Mouse (Mus musculus) left cerebral cortex, postnatal 10 days (tissue): ENCODE measurements around the gene Hfe2. TPM values are rescaled to one million over a fixed set of nuclear protein-coding genes. Genes with fewer than 3 reads are reported as not detected.

Source experiments
- DNase-seq, 2 experiments: peaks; one replicate each; pipeline ENCODE4 v3.0.0; 2021 to 2022; ENCODE audit warnings: low spot score in 2 of 2, mixed read lengths in 1 of 2; ENCODE audit errors: extremely low spot score in 1 of 2
- intact Hi-C: fragments of 180-260 bp; cut with DNase I; formaldehyde crosslinking; loops from one replicate; pipeline ENCODE4 v1.15.1; 2025
- total RNA-seq, 2 experiments: library from RNA; stranded (reverse); gene quantifications; 2 replicates each; pipeline ENCODE4 v1.2.3; 2021

The Hfe2 gene
- total RNA-seq, 2 experiments from 2014 or later = 0.39 to 0.57 TPM

GRCm38 (mm10) chr3:96564633-96565032 lies 39.7 kb downstream of the Hfe2 start:
- intact Hi-C loops = no loop called here
- no peak for DNase-seq

GRCm38 (mm10) chr3:96565105-96565504 lies 40.1 kb downstream of the Hfe2 start:
- no peak for DNase-seq
- intact Hi-C loops = no loop called here

- DNase-seq = no peak
- intact Hi-C loops = no loop called here
These were observed 41.9 kb downstream of the Hfe2 start for GRCm38 (mm10) chr3:96566661-96567450.

DNA sequence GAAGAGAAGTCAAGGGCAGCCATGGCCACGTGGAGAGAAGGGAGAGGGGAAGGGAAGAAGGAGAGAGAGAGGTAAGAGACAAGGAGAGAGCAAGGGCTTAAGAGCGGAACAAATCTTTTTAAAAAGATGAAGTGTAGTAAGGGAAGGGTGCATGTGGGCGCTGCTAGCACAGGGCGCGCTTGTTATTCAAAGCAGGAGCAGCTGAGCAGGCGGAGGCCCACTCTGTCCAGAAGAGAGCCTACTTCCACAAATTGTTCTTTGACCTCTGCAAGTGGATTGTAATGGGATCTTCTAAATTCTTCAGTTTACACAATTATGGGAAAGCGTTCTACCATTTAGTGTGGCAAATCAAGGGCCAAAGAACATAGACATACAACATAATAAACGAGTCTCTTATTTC lies 43.6 kb downstream of the Hfe2 start:
- DNase-seq = no peak
- intact Hi-C loops = no loop called here

DNA sequence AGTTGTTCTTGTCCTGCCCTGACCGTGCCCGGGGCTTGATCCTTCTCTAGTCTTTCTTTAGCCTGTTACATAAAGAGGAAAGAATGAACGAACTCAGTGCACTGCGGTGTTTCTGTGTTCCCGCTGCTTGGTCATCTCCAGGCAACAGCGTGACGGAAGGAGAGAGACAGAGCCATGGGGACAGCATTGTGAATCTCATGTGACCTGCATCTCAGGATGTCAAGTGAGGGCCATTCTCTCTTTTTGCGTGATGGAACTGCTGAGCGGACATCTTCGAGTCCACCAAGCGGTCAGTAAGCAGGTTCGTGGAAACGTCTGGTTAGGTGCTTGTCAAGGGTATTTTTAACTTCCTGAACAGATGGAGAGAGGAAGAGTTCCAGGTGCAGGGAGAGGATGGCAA lies 44.5 kb downstream of the Hfe2 start:
- intact Hi-C loops = no loop called here
- no peak for DNase-seq

DNA sequence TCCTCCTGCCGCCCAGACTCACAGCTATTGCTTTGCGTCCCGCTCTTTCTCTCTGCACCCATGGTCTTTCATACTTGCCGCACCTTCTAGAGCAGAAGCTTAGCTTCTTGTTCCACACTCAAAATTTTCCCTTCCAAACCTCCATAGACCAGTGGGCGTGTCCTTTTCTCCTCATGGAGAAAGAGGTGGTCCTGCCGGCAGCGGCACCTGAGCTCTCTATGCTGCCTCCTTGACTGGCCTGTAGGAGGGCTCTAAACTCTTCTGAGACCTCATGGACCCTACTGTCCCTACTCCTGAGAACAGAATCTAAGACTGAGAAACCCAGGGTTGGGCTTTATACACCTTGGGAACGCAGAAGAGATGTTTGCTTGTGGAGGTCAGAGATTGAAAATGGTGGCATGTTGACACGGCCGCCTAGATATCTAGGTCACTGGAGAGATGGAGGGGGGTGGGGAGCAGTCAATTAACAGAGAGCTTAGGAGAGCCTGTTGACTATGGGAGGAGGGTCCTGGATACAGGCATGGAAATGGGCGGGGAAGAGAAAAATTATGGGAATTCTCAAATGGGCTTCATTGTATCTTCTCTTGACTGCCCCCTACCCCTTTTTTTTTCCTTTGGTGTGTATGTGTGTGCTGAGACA lies 45.1 kb downstream of the Hfe2 start:
- no peak for DNase-seq
- intact Hi-C loops = no loop called here

DNA sequence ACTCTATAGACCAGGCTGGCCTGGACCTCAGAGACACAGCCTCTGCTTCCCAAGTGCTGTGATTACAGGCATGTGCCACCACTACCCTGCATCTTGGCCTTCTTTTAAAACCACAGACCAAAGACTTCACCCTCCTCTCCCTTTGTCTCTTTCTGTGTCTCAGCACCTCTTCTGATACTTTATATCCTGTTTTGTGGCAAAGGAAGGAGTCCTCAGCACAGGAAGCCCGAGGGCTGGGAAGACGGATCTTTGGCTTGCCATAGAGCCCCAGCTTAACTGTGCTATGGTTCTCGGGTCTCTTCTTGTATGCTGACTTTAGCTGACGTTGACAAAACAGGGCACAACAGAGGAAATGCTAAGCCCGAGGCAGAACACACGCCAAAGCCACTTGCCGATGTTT lies 45.7 kb downstream of the Hfe2 start:
- DNase-seq = no peak
- intact Hi-C loops = no loop called here

GRCm38 (mm10) chr3:96571336-96571735 lies 46.4 kb downstream of the Hfe2 start:
- DNase-seq = no peak
- intact Hi-C loops = no loop called here

- intact Hi-C loops = no loop called here
- DNase-seq = no peak
These were observed 47.1 kb downstream of the Hfe2 start for GRCm38 (mm10) chr3:96571896-96572698.

DNA sequence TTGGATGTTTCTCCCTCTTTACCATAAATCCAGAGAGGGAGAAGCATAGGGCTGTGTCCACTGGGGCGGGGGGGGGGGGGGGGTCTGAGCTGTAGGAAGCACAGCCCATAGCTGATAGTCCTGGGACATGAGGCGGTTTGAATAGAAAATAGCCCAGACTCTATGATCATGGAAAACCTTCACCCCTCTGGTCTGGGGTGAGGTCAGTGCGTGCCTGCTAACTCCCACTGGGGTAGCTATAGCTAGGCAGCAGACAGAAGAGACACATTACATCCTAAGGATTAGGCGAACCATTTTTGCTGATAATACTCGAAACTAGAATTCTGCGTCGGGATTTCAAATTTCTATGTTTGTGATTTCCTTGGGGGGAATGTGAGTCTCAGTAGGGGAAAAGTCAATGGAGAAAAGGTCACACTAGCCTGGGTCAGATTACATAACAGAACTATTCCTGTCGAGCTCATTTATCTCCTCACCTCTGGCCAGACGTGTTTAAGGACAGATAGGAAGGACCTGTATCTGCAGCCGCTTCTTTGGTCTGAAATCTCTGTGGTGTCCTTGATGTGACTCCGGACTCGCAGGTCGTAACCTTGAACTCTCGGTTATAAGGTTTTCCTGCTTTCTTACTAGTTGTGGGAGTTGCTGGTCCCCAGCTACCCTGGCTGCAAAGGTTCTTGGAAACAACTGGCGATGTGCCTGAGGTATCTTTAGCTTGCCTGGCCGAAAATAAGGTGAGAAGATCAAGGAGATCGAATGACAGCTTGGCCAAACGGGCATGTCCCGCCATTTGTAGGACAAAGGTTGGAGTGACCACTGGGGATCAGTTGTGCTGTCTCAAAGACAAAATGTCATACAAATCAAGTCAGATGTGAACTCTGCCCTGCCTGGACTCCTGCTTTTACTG lies 48.9 kb downstream of the Hfe2 start:
- DNase-seq = no peak
- intact Hi-C loops = no loop called here

GRCm38 (mm10) chr3:96575272-96575984 lies 50.5 kb downstream of the Hfe2 start:
- intact Hi-C loops = no loop called here
- DNase-seq = no peak

DNA sequence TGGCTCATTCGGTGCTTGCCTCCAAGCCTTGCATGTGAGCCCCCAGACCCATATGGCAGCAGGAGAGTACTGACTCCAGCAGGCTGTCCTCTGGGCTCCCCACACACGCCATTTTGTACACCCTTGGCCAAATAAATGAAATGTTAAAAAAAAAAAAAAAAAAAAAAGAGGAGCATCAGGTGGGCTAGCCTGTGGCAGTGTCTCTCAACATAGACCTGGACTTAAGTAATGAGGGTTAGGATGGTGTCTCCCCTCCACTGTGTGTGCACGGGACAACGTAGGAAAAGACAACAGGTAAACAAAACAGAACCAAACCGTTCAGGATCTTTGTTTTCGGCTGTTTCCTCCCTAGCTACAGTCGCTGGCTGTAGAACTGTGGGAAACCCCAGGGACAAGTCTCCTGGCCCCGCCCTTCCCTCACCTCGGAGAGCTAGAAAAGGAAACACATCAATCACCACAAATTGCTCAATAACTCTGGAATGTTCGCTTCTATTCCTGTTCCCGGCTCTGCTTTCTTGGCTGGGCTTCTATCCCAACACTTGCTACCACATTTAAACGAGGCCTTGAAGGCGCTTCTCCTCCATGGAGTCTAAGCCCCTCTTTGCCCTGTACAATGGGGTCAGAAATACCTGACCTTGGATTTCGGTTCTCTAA lies 51.2 kb downstream of the Hfe2 start:
- intact Hi-C loops = loop anchor here (1.0 kb wide), 1 partner anchor 25 kb away; no protein-coding TSS in a partner anchor
- peak in 1 of 2 experiments; percentile 78 for DNase-seq

GRCm38 (mm10) chr3:96576690-96577541 lies 51.9 kb downstream of the Hfe2 start, which contains the start of gene Gm16253:
Gene Gm16253, plus strand, starts transcription at chr3:96576984.
- peak; percentile 90 to 92 for DNase-seq
- intact Hi-C loops = loop anchor here (1.0 kb wide), 1 partner anchor 26 kb away; no protein-coding TSS in a partner anchor

DNA sequence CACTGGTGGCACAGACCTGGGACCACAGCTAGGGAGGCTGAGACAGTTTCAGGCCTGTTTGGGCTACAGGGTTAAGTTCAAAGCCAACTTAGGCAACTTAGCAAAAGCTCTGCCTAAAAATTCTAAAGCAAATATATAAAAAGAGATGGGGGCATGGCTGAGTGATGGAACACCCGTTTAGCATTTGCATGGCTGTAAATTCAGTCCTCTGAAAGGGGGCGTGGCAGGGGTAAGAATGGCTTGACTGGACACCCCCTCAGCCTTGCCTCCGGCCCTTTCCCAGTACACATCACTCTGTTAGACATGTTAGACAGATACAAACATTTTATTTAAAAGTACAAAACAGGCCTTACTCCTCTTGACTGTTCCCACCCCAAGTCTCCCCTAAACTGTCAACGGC lies 52.6 kb downstream of the Hfe2 start:
- intact Hi-C loops = no loop called here
- no peak for DNase-seq
